Mouse (Mus musculus) fat pad, adult 2 months (tissue): ENCODE measurements around the gene Maff.

ENCODE experiments used
- DNase-seq: peaks from one replicate; pipeline ENCODE4 v3.0.0-alpha.2; 2011; ENCODE audit warnings: low read depth, low spot score; ENCODE audit errors: extremely low read depth

Gene Maff

GRCm38 (mm10) chr15:79391447-79392093, 45.1 kb downstream of the Maff start:
- no peak for DNase-seq

- no peak for DNase-seq
These were observed 46.1 kb downstream of the Maff start for GRCm38 (mm10) chr15:79392527-79392926.

GRCm38 (mm10) chr15:79393101-79393500, 46.7 kb downstream of the Maff start:
- DNase-seq, result no peak

GRCm38 (mm10) chr15:79394842-79395241, 48.4 kb downstream of the Maff start:
- DNase-seq, result no peak

- no peak for DNase-seq
These were observed 48.9 kb downstream of the Maff start for GRCm38 (mm10) chr15:79395281-79395680.

- DNase-seq, result no peak
These were observed 50.3 kb downstream of the Maff start for GRCm38 (mm10) chr15:79396736-79397135.

GRCm38 (mm10) chr15:79399231-79400052, 53.0 kb downstream of the Maff start:
- DNase-seq, result no peak

- no peak for DNase-seq
These were observed 53.9 kb downstream of the Maff start for GRCm38 (mm10) chr15:79400134-79400974.

GRCm38 (mm10) chr15:79400975-79401365, 54.5 kb downstream of the Maff start:
- no peak for DNase-seq

- no peak for DNase-seq
These were observed 55.8 kb downstream of the Maff start for GRCm38 (mm10) chr15:79402176-79402575.

- DNase-seq, result no peak
These were observed 56.7 kb downstream of the Maff start, which contains the start of gene Tmem184b for GRCm38 (mm10) chr15:79402836-79403762. TSS of gene Tmem184b (minus strand) at chr15:79403569.

- DNase-seq, result no peak
These were observed 57.4 kb downstream of the Maff start for GRCm38 (mm10) chr15:79403763-79404210.

- DNase-seq, result no peak
These were observed 57.9 kb downstream of the Maff start for GRCm38 (mm10) chr15:79404277-79404676.

GRCm38 (mm10) chr15:79406564-79406963, 60.1 kb downstream of the Maff start:
- no peak for DNase-seq
